Mouse (Mus musculus) large intestine, adult 2 months (tissue): Measurements from ENCODE around the gene Snx29. TPM values are rescaled to one million over a fixed set of nuclear protein-coding genes. Genes with fewer than 3 reads are reported as not detected.

ENCODE experiments used
- DNase-seq: peaks from one replicate; pipeline ENCODE4 v3.0.0-alpha.2; 2012; ENCODE audit warnings: low read depth, low spot score
- WGBS: fragments of 180-500 bp; shearing (Covaris S2); methylation state at CpG from one replicate; pipeline ENCODE4 v1.1.7; 2018; 5-methylcytosine and 5-hydroxymethylcytosine counted together
- polyA plus RNA-seq: library from polyadenylated mRNA; depleted of rRNA; stranded (reverse); fragments of >200 nt; gene quantifications from 2 replicates; pipeline ENCODE4 v1.2.3, GENCODE M21; 2012

The Snx29 gene
- polyA plus RNA-seq, 1 experiment = 2.8 TPM

DNA sequence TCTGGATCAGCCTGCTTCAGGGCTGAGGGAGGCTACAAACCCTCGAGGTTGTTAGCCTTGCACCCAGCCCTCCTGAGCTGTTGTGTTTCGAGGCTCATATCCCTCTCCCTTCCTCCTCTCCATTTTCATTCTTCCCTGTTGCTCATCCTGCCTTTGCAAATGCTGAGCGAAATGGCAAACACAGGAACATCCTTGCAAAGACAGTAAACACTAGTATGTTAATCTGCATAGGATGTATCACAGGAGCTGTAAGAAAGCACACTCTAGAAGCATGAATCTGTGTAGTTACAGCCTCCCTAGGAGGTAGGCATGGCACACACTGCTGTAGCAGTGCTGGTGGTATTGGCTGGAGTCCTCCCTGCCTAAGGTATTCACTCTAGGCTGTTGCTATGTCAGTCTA lies 420.3 kb downstream of the Snx29 start:
- 45% methylated on average over 3 of the region's 3 CpGs for WGBS

GRCm38 (mm10) chr16:11743724-11744123 lies 421.0 kb downstream of the Snx29 start:
- no peak for DNase-seq
- whole genome bisulfite sequencing = 55% methylated on average over 4 of the region's 4 CpGs

More for the DNA sequence above, 420.3 kb downstream of the Snx29 start:
- no peak for DNase-seq

DNA sequence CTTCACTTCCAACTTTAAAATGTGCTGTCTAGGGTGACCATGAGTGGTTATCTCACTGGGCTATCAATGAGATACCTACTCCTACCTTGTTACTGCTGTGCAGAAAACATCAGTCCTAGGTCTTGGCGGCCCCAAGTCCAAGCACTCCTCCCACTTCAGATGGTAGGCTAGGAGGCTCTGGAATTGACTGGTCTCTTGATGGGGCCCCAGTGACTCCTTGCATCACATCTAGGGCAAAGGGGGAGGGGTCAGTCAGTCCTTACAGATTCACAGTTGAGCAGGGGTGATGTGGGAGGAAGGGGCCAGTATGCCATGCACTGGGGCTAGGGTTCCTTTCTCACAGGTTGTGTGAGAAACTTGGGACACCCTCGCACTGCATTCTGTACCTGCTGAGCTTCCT lies 423.3 kb downstream of the Snx29 start:
- no peak for DNase-seq
- 97% methylated on average over 2 of the region's 2 CpGs for WGBS

DNA sequence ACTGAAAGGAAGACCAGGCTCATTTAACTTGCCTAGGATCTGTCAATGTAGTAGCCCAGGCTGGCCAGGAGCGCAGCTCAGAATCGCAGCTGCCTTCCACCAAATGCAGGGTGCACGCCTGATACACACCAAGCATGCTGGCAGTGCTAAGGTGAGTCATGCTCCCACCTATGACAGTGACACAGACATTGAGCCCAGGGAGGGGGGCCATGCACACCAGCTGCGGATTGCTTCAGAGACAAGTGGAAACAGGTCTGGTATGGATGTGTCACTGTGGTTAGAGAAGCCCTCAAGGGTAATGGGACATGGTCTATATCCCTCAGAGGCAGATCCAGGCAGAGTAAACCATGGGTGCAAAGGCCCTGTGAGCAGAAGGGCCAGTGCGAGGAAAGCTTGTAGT lies 425.2 kb downstream of the Snx29 start:
- DNase-seq = no peak

GRCm38 (mm10) chr16:11749111-11749510 lies 426.4 kb downstream of the Snx29 start:
- no peak for DNase-seq
- 91% methylated on average over 3 of the region's 3 CpGs for WGBS

More for the DNA sequence above, 425.2 kb downstream of the Snx29 start:
- 93% methylated on average over 5 of the region's 5 CpGs for WGBS

DNA sequence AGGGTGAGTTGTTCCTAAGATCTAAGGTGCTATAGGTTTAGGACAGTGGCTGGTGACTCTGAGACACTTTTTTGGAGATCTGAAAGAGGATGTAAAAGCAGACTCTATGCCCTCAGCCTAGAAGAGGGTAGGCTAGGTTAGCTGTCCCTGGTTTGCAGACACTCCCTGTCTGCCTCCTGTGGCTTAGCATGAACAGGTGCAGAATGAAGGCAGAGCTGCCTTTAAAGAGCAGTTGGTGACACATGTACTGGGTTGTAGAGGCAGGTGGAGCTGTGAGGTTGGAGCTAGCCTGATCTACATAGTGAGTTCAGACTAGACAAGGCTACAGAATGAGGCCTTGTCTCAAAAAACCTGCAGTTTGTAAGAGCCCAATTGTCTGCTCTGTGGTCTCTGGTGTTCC lies 427.9 kb downstream of the Snx29 start:
- no peak for DNase-seq

DNA sequence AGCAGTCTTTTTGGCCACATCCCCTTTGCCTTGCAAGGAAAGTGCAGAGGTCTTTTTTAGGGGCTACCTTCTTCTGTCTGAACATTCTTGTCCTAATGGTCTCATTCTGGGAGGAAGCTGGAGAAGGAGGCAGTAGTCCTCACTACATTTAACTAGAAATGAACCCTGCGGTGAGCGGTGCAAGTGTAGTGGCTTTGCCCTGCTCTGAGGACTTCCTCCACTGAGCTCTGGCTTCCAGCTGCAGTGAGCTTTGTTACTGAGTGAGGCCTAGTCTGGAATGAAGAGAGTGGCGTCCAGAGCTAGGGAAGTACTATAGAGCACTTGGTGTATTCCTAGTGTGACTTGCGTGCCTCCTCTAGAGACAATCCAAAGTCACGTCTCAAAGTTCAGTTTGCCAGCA lies 429.8 kb downstream of the Snx29 start:
- 72% methylated on average over 5 of the region's 5 CpGs for WGBS
- DNase-seq = no peak

DNA sequence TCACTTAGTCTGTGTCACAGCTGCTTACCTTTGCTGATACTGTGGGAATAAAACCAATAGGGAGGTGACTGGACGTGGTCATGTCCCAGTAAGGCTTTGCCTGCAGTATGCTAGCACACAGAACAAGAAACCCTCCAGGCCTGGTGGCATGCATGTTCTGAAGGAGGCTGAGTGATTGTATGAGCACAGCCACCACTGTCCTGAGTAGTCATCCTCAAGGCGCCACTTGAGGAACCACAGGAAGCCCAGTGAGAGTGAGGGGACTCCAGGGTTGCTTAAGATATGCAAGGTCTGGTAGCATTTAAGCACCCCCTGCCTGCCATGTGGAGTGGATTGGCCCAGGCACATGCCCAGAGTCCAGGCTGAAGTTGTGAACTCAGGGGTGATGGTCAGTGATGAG lies 430.8 kb downstream of the Snx29 start:
- no peak for DNase-seq
- 91% methylated on average over 2 of the region's 2 CpGs for WGBS

DNA sequence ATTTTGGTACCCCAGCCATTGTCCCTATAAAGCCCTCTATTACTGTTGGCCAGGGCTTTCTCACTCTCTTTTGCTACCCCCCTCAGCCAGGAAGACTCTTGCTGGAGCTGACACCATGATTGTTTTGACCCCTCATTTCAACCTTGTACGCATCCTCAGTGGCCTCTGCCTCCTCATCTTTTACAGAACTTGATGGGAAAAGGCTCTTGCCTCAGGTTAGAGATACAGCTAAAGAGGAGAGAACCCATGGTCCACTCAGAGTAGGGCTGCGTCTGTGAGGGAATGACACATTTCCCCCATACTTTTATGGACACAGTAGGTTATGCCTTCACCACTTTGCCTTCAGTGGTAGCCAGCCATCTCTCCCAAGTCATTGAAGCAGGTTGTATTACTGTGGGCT lies 431.4 kb downstream of the Snx29 start:
- no peak for DNase-seq
- 94% methylated on average over 2 of the region's 2 CpGs for WGBS

GRCm38 (mm10) chr16:11755281-11756066 lies 432.8 kb downstream of the Snx29 start:
- no peak for DNase-seq
- 90% methylated on average over 9 of the region's 9 CpGs for WGBS

- no peak for DNase-seq
- WGBS = 67% methylated on average over 1 of the region's 1 CpGs
Observed at GRCm38 (mm10) chr16:11756598-11757245, 434.0 kb downstream of the Snx29 start.

DNA sequence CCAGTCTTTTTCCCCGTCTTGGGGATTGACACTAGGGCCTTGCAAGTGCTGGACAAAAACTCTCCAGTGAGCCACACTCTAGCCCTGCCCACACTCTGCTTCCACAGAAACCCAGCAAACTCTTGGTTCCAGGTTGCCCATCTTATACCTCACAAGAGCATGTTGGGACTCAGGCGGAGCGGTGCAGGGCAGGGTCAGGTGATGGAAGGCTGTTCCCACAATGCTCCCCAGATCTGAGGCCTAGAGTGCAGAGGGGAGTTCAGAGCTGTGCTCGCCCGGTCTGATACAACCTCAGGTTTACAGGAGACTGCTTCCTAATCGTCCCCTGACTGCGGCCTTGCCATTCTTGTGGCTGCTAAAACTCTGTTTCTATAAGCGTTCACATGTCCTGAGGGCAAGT lies 434.8 kb downstream of the Snx29 start:
- WGBS = 94% methylated on average over 8 of the region's 8 CpGs
- no peak for DNase-seq

DNA sequence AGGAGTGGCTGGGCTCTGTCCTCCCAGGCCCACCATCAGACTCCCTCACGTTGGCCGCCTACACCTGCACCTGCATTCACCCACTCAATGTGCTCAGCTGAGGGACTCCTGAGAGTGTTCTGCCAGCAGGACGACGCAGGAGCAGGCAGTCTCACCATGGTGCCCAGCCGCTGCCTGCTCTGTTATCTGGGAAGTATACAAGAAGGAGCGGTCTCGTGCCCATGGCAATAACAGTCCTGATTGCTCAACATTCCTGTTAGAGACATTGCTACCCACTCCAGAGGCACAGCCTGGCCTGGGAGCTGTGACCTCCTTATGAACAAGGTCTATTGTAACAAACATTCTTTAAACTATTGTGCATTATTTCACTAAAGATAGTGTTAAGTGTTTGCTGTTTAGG lies 435.2 kb downstream of the Snx29 start:
- 71% methylated on average over 7 of the region's 7 CpGs for WGBS
- DNase-seq = no peak

DNA sequence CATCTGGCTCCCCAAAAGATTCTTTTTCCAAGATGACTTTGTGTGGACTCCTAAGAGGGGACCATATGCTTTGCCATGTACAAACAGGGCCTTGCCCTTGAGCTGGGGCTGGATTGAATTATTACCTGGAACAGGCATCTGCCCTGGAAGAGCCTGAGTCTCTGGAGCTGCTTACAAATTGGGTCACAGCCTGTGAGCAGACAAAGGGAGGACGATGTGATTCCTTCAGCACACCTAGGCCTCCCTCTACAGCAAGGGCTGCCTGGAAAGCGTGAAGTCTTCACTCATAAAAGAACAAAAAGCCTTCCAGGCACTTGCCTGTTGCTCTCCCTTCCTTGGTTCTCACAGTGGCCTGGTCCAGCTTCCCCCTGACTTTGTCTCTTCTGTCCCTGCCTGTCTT lies 449.6 kb downstream of the Snx29 start:
- DNase-seq = no peak
- WGBS = 62% methylated on average over 2 of the region's 2 CpGs

DNA sequence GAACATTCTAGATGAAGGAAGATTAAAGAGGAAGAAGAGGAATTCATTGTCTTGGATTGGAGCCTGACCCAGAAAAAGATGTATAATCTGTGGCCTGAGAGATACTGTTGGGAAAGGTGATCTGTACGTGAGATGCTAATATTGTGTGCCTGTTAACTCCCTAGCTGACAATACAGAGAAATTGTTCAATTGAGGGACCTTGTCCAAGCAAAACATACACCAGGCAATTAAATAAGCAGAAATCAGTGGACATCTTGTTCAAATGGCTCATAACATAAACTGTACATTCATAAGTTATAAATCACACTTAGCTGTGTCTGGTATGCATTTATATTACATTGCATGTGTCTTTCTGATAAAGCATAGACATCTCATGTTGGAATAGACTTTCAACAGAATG lies 451.6 kb downstream of the Snx29 start:
- 87% methylated on average over 1 of the region's 1 CpGs for WGBS

DNA sequence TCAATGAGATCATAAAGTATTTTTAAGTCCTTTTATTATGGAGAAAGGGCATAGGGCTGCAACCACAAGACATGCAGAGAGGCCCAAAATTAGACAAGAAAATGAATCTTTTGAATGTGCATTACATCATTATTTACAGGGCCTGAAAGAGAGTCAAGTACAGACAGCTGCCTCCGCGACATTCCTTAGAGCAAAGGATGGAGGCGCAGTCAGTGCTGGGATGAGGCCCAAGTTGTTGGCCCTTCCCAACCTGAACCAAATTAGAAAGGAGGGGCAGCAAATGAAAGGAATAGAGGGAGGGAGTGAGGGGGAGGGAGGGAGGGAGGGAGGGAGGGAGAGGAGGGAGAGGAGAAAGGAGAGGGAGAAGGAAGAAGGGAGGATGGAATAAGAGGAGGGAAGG lies 453.8 kb downstream of the Snx29 start:
- DNase-seq = no peak
- WGBS = 59% methylated on average over 3 of the region's 3 CpGs

More for the DNA sequence above, 451.6 kb downstream of the Snx29 start:
- no peak for DNase-seq

GRCm38 (mm10) chr16:11778191-11778590 lies 455.5 kb downstream of the Snx29 start:
- WGBS = 60% methylated on average over 5 of the region's 5 CpGs
- DNase-seq = no peak

GRCm38 (mm10) chr16:11778715-11779460 lies 456.2 kb downstream of the Snx29 start:
- WGBS = 75% methylated on average over 9 of the region's 9 CpGs
- no peak for DNase-seq

DNA sequence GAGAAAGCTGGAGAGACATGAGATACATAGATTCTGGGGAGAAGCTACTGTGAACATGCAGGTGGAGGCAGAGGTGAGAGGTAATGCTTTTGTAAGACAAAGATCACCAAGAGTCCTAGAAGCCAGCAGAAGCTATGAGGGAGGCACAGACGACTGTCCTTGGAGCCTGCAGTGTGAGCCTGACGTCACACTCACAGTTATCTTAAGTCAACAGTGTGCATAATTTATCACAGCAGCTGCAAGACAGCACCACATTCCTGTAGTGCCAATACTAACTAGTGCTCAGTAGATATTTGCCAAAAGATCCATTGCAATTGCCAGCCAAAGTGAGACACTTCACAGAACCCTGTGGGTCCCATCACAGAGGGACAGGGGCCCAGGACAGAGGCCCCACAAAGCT lies 459.4 kb downstream of the Snx29 start:
- WGBS = 8% methylated on average over 2 of the region's 2 CpGs
- DNase-seq = no peak

- no peak for DNase-seq
Observed at GRCm38 (mm10) chr16:11783337-11783736, 460.6 kb downstream of the Snx29 start.

DNA sequence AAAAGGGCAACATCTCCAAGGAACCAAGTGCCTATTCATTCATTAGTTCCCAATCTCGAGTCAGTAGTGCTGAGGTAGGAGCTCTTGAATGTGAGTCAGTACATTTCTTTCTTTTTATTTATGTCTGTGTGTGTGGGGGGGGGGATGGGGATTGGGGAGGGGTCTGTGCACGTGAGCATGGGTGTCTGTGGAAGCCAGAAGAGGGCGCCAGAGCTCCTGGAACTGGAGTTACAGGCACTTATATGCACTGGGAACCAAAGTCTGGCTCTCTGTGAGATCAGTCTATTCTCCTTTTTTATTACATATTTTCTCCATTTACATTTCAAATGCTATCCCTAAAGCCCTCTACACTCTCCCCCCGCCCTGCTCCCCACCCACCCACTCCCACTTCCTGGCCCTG lies 461.6 kb downstream of the Snx29 start:
- 61% methylated on average over 4 of the region's 4 CpGs for WGBS

More for the DNA sequence above, 461.6 kb downstream of the Snx29 start:
- DNase-seq = no peak
